Mouse (Mus musculus): ENCODE results near the gene Btbd9. TPM values are rescaled to one million over a fixed set of nuclear protein-coding genes. Genes with fewer than 3 reads are reported as not detected.

Btbd9 gene
- polyA plus RNA-seq, 1 experiment from 2014 or later, result 40.9 TPM

- no peak overlapping the region for H3K4me2 ChIP-seq (ENCODE audit: low read length)
- H3K4me1 ChIP-seq (ENCODE audit: control insufficient read depth in 2 of 2, insufficient read depth in 2 of 2, low read length in 2 of 2), result 0 out of 4 replicates have a peak, but pooled peaks cover 0 to 6% of the 10 kb centered on the region in 2 experiments
- 0 out of 2 replicates have a peak, but pooled peaks cover 3% of the 10 kb centered on the region for H3K9me3 ChIP-seq (ENCODE audit: control insufficient read depth, low read length)
- H3K4me3 ChIP-seq (ENCODE audit: control insufficient read depth in 1 of 2, insufficient read depth in 1 of 2, low read depth in 1 of 2, low read length in 2 of 2), result no peak overlapping the region
- ATAC-seq (ENCODE audit: insufficient number of reproducible peaks, insufficient read depth, low FRiP score, low read depth), result no peak
- no peak overlapping the region for H3K9ac ChIP-seq (ENCODE audit: low read length)
- 77% methylated on average over 8 of the region's 8 CpGs for WGBS
- no peak overlapping the region for H3K27ac ChIP-seq (replicated peaks in 1 of 2; ENCODE audit: control insufficient read depth in 1 of 2, insufficient read depth in 1 of 2, low read depth in 2 of 2, low read length in 2 of 2)
- H3K27me3 ChIP-seq (ENCODE audit: control insufficient read depth, insufficient read depth, low read length), result no peaks in the 10 kb centered on the region
- H3K36me3 ChIP-seq (ENCODE audit: control insufficient read depth, insufficient read depth, low read length), result peaks cover 16% of the 10 kb centered on the region
Measured at GRCm38 (mm10) chr17:30518431-30519171, 57.7 kb downstream of the Btbd9 start.

- Histone ChIP-seq H3K27ac (replicated peaks in 1 of 2; ENCODE audit: control insufficient read depth in 1 of 2, insufficient read depth in 1 of 2, low read depth in 2 of 2, low read length in 2 of 2) (no peak overlapping the region), H3K9ac (ENCODE audit: low read length) (no peak overlapping the region), H3K4me1 (ENCODE audit: control insufficient read depth in 2 of 2, insufficient read depth in 2 of 2, low read length in 2 of 2) (no peaks in the 10 kb centered on the region), H3K4me3 (ENCODE audit: control insufficient read depth in 1 of 2, insufficient read depth in 1 of 2, low read depth in 1 of 2, low read length in 2 of 2) (no peak overlapping the region), H3K4me2 (ENCODE audit: low read length) (no peak overlapping the region), H3K9me3 (ENCODE audit: control insufficient read depth, low read length) (0 out of 2 replicates have a peak, but pooled peaks cover 3% of the 10 kb centered on the region), H3K27me3 (ENCODE audit: control insufficient read depth, insufficient read depth, low read length) (no peaks in the 10 kb centered on the region), H3K36me3 (ENCODE audit: control insufficient read depth, insufficient read depth, low read length) (peaks cover 23% of the 10 kb centered on the region)
- ATAC-seq (ENCODE audit: insufficient number of reproducible peaks, insufficient read depth, low FRiP score, low read depth), result no peak
- 93% methylated on average over 10 of the region's 10 CpGs for WGBS
Measured at GRCm38 (mm10) chr17:30516580-30517340, 59.5 kb downstream of the Btbd9 start.

- Histone ChIP-seq H3K27ac (replicated peaks in 1 of 2; ENCODE audit: control insufficient read depth in 1 of 2, insufficient read depth in 1 of 2, low read depth in 2 of 2, low read length in 2 of 2) (no peak overlapping the region), H3K4me1 (ENCODE audit: control insufficient read depth in 2 of 2, insufficient read depth in 2 of 2, low read length in 2 of 2) (no peaks in the 10 kb centered on the region), H3K9ac (ENCODE audit: low read length) (no peak overlapping the region), H3K36me3 (ENCODE audit: control insufficient read depth, insufficient read depth, low read length) (peaks cover 23% of the 10 kb centered on the region), H3K9me3 (ENCODE audit: control insufficient read depth, low read length) (0 out of 2 replicates have a peak, but pooled peaks cover 3% of the 10 kb centered on the region), H3K4me2 (ENCODE audit: low read length) (no peak overlapping the region), H3K4me3 (ENCODE audit: control insufficient read depth in 1 of 2, insufficient read depth in 1 of 2, low read depth in 1 of 2, low read length in 2 of 2) (no peak overlapping the region), H3K27me3 (ENCODE audit: control insufficient read depth, insufficient read depth, low read length) (no peaks in the 10 kb centered on the region)
- WGBS, result 95% methylated on average over 8 of the region's 8 CpGs
- ATAC-seq (ENCODE audit: insufficient number of reproducible peaks, insufficient read depth, low FRiP score, low read depth), result no peak
Measured at GRCm38 (mm10) chr17:30515401-30515800, 60.9 kb downstream of the Btbd9 start.

GRCm38 (mm10) chr17:30513034-30513433, 63.3 kb downstream of the Btbd9 start:
- WGBS, result 92% methylated on average over 9 of the region's 9 CpGs
- no peak for ATAC-seq (ENCODE audit: insufficient number of reproducible peaks, insufficient read depth, low FRiP score, low read depth)

GRCm38 (mm10) chr17:30512531-30512930, 63.8 kb downstream of the Btbd9 start:
- Histone ChIP-seq H3K9ac (ENCODE audit: low read length) (no peak overlapping the region), H3K27me3 (ENCODE audit: control insufficient read depth, insufficient read depth, low read length) (no peaks in the 10 kb centered on the region), H3K27ac (replicated peaks in 1 of 2; ENCODE audit: control insufficient read depth in 1 of 2, insufficient read depth in 1 of 2, low read depth in 2 of 2, low read length in 2 of 2) (no peak overlapping the region), H3K9me3 (ENCODE audit: control insufficient read depth, low read length) (no peaks in the 10 kb centered on the region), H3K4me3 (ENCODE audit: control insufficient read depth in 1 of 2, insufficient read depth in 1 of 2, low read depth in 1 of 2, low read length in 2 of 2) (no peak overlapping the region), H3K4me2 (ENCODE audit: low read length) (no peak overlapping the region), H3K4me1 (ENCODE audit: control insufficient read depth in 2 of 2, insufficient read depth in 2 of 2, low read length in 2 of 2) (peaks cover 0 to 11% of the 10 kb centered on the region in 2 experiments; a peak in 1 of 4 replicates), H3K36me3 (ENCODE audit: control insufficient read depth, insufficient read depth, low read length) (peaks cover 23% of the 10 kb centered on the region)
- WGBS, result 87% methylated on average over 7 of the region's 7 CpGs
- no peak for ATAC-seq (ENCODE audit: insufficient number of reproducible peaks, insufficient read depth, low FRiP score, low read depth)

More at GRCm38 (mm10) chr17:30513034-30513433, 63.3 kb downstream of the Btbd9 start:
- H3K36me3 ChIP-seq (ENCODE audit: control insufficient read depth, insufficient read depth, low read length), result peaks cover 23% of the 10 kb centered on the region
- no peak overlapping the region for H3K4me3 ChIP-seq (ENCODE audit: control insufficient read depth in 1 of 2, insufficient read depth in 1 of 2, low read depth in 1 of 2, low read length in 2 of 2)
- no peak overlapping the region for H3K4me2 ChIP-seq (ENCODE audit: low read length)
- no peaks in the 10 kb centered on the region for H3K27me3 ChIP-seq (ENCODE audit: control insufficient read depth, insufficient read depth, low read length)
- no peak overlapping the region for H3K9ac ChIP-seq (ENCODE audit: low read length)
- peaks cover 0 to 10% of the 10 kb centered on the region in 2 experiments; a peak in 1 of 4 replicates for H3K4me1 ChIP-seq (ENCODE audit: control insufficient read depth in 2 of 2, insufficient read depth in 2 of 2, low read length in 2 of 2)
- no peaks in the 10 kb centered on the region for H3K9me3 ChIP-seq (ENCODE audit: control insufficient read depth, low read length)
- no peak overlapping the region for H3K27ac ChIP-seq (replicated peaks in 1 of 2; ENCODE audit: control insufficient read depth in 1 of 2, insufficient read depth in 1 of 2, low read depth in 2 of 2, low read length in 2 of 2)

DNA sequence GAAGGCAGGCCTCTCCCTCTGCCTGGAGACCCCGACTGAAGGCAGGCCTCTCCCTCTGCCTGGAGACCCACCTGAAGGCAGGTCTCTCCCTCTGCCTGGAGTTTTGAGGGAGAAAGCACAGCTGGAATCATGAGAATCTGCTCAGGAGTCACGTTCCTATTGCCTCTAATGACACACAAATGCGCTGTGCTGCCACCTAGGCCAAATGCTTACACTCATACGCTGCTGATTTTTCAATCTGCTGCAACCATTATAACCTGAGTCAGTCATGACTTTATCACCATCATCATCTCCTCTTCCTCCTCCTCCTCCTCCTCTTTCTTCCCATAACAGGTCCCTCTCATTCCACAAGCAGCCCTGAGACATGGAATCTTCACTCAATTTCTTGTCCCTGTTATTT, 64.3 kb downstream of the Btbd9 start:
- 72% methylated on average over 4 of the region's 4 CpGs for WGBS
- Histone ChIP-seq H3K4me2 (ENCODE audit: low read length) (no peak overlapping the region), H3K4me1 (ENCODE audit: control insufficient read depth in 2 of 2, insufficient read depth in 2 of 2, low read length in 2 of 2) (peaks cover 0 to 11% of the 10 kb centered on the region in 2 experiments; a peak in 1 of 4 replicates), H3K4me3 (ENCODE audit: control insufficient read depth in 1 of 2, insufficient read depth in 1 of 2, low read depth in 1 of 2, low read length in 2 of 2) (no peak overlapping the region), H3K9ac (ENCODE audit: low read length) (no peak overlapping the region), H3K27me3 (ENCODE audit: control insufficient read depth, insufficient read depth, low read length) (no peaks in the 10 kb centered on the region), H3K27ac (replicated peaks in 1 of 2; ENCODE audit: control insufficient read depth in 1 of 2, insufficient read depth in 1 of 2, low read depth in 2 of 2, low read length in 2 of 2) (no peak overlapping the region), H3K9me3 (ENCODE audit: control insufficient read depth, low read length) (no peaks in the 10 kb centered on the region), H3K36me3 (ENCODE audit: control insufficient read depth, insufficient read depth, low read length) (peaks cover 23% of the 10 kb centered on the region)
- no peak for ATAC-seq (ENCODE audit: insufficient number of reproducible peaks, insufficient read depth, low FRiP score, low read depth)

- 75% methylated on average over 6 of the region's 6 CpGs for WGBS
- no peak overlapping the region for H3K4me3 ChIP-seq (ENCODE audit: control insufficient read depth in 1 of 2, insufficient read depth in 1 of 2, low read depth in 1 of 2, low read length in 2 of 2)
- no peak for ATAC-seq (ENCODE audit: insufficient number of reproducible peaks, insufficient read depth, low FRiP score, low read depth)
- peaks cover 0 to 11% of the 10 kb centered on the region in 2 experiments; a peak in 1 of 4 replicates for H3K4me1 ChIP-seq (ENCODE audit: control insufficient read depth in 2 of 2, insufficient read depth in 2 of 2, low read length in 2 of 2)
- peaks cover 16% of the 10 kb centered on the region for H3K36me3 ChIP-seq (ENCODE audit: control insufficient read depth, insufficient read depth, low read length)
- no peak overlapping the region for H3K4me2 ChIP-seq (ENCODE audit: low read length)
- H3K9ac ChIP-seq (ENCODE audit: low read length), result no peak overlapping the region
- no peaks in the 10 kb centered on the region for H3K27me3 ChIP-seq (ENCODE audit: control insufficient read depth, insufficient read depth, low read length)
- no peaks in the 10 kb centered on the region for H3K9me3 ChIP-seq (ENCODE audit: control insufficient read depth, low read length)
- no peak overlapping the region for H3K27ac ChIP-seq (replicated peaks in 1 of 2; ENCODE audit: control insufficient read depth in 1 of 2, insufficient read depth in 1 of 2, low read depth in 2 of 2, low read length in 2 of 2)
Measured at GRCm38 (mm10) chr17:30511399-30511798, 64.9 kb downstream of the Btbd9 start.

Data from heart, embryonic 14.5 days (tissue).